ENCODE assay signal across 8 mouse cellular contexts in genomic region chr9:21870879-21871524, GRCm38 (mm10). TPM values are rescaled to one million over a fixed set of nuclear protein-coding genes. Genes with fewer than 3 reads are reported as not detected.
A peak's percentile ranks its signal among the peaks of the same experiment; 100 is the strongest.
DNase-seq lines count a peak whose midpoint lies in the region; ATAC-seq and TF ChIP-seq lines count a peak whose summit lies in the region.
"Had no signal": no experiment of that assay in that cellular context is flagged by ENCODE, and none has a peak within 500 bp of the region (broad histone marks: within the 10 kb centered on the region; RNA-seq: fewer than 3 reads in every experiment).

No protein-coding gene starts in this region.

- H3K79me2 ChIP-seq in CH12.LX (replicated peaks; ENCODE audit: control insufficient read depth, extremely low read depth, insufficient read depth, poor library complexity, severe bottlenecking) = no peaks in the 10 kb centered on the region

- 0 out of 4 replicates have a peak, but pooled peaks cover 0 to 2% of the 10 kb centered on the region in 2 experiments for H3K4me1 ChIP-seq in CH12.LX (ENCODE audit: control insufficient read depth in 1 of 2, insufficient read depth in 2 of 2)
- H3K4me1 ChIP-seq in kidney, embryonic 14.5 days (ENCODE audit: control insufficient read depth, insufficient read depth, low read length) = 0 out of 2 replicates have a peak, but pooled peaks cover 4% of the 10 kb centered on the region
- no peaks in the 10 kb centered on the region for H3K4me1 ChIP-seq in neural tube, embryonic 13.5 days (replicated peaks)
- H3K4me1 ChIP-seq: liver, embryonic 13.5 days had no signal

- no peak overlapping the region for H3K4me3 ChIP-seq in CH12.LX (replicated peaks in 1 of 3; ENCODE audit: low read depth in 2 of 3, low read length in 2 of 3, poor library complexity in 1 of 3)
- H3K4me3 ChIP-seq in kidney, embryonic 14.5 days (ENCODE audit: low read length) = no peak overlapping the region
- 0 out of 2 replicates have a peak overlapping the region, but pooled peaks have one; percentile 13 for H3K4me3 ChIP-seq in neural tube, embryonic 13.5 days
- H3K4me3 ChIP-seq: liver, embryonic 13.5 days had no signal

- peak; percentile 93 to 96 for TF ChIP-seq CTCF in CH12.LX (conservative IDR thresholded peaks at IDR 0.05 in 1 of 2, IDR thresholded peaks at IDR 0.05 in 1 of 2; ENCODE audit: low read depth in 2 of 2, low read length in 2 of 2)

- H3K9ac ChIP-seq in CH12.LX (ENCODE audit: insufficient read depth, low read depth) = no peak overlapping the region
- no peak overlapping the region for H3K9ac ChIP-seq in kidney, embryonic 14.5 days (ENCODE audit: low read depth, low read length)
- H3K9ac ChIP-seq in neural tube, embryonic 13.5 days = no peak overlapping the region
- H3K9ac ChIP-seq: liver, embryonic 13.5 days had no signal

- DNase-seq in CH12.LX (ENCODE audit: extremely low read depth) = peak; percentile 43
- peak; percentile 19 for DNase-seq in MN1 (ENCODE audit: low spot score)
- peak; percentile 38 to 53 for DNase-seq in lung, adult 18-20 months
- DNase-seq: liver, embryonic 13.5 days had no signal

- peak overlapping the region; percentile 74 for H3K4me2 ChIP-seq in CH12.LX (ENCODE audit: insufficient read depth, low read depth, poor library complexity, severe bottlenecking)
- peak overlapping the region; percentile 26 for H3K4me2 ChIP-seq in kidney, embryonic 14.5 days (replicated peaks; ENCODE audit: low read depth, low read length)
- H3K4me2 ChIP-seq in neural tube, embryonic 13.5 days = peak overlapping the region; percentile 46
- H3K4me2 ChIP-seq: liver, embryonic 13.5 days had no signal

- TF ChIP-seq EP300 in CH12.LX (IDR thresholded peaks at IDR 0.05; ENCODE audit: low read length) = no peak

- H3K9me3 ChIP-seq in CH12.LX (replicated peaks; ENCODE audit: low read length) = no peaks in the 10 kb centered on the region
- H3K9me3 ChIP-seq in kidney, embryonic 14.5 days (ENCODE audit: control insufficient read depth, low read length) = no peaks in the 10 kb centered on the region
- no peaks in the 10 kb centered on the region for H3K9me3 ChIP-seq in neural tube, embryonic 13.5 days
- H3K9me3 ChIP-seq: liver, embryonic 13.5 days had no signal

- peak; percentile 89 for TF ChIP-seq RAD21 in CH12.LX (IDR thresholded peaks at IDR 0.05; ENCODE audit: low read depth, low read length)

- in situ Hi-C loops in CH12.LX (cut with MboI; ENCODE audit: low pct_ligation_motif_present, low pct_unique_long_range_greater_than_20kb, low sequenced_read_pairs) = no loop called here

- H3K27ac ChIP-seq in CH12.LX (ENCODE audit: insufficient read depth, low read depth) = no peak overlapping the region
- H3K27ac ChIP-seq in kidney, embryonic 14.5 days (ENCODE audit: low read depth, low read length) = no peak overlapping the region
- no peak overlapping the region for H3K27ac ChIP-seq in neural tube, embryonic 13.5 days (replicated peaks)
- H3K27ac ChIP-seq: liver, embryonic 13.5 days had no signal

- peaks cover 62% of the 10 kb centered on the region for H3K27me3 ChIP-seq in CH12.LX (replicated peaks)
- H3K27me3 ChIP-seq in kidney, embryonic 14.5 days (ENCODE audit: control insufficient read depth, insufficient read depth, low read length) = no peaks in the 10 kb centered on the region
- peaks cover 11% of the 10 kb centered on the region; the same call in 1 of the 2 replicates for H3K27me3 ChIP-seq in neural tube, embryonic 13.5 days

- no peaks in the 10 kb centered on the region for H3K36me3 ChIP-seq in CH12.LX (replicated peaks in 1 of 2; ENCODE audit: control insufficient read depth in 1 of 2, insufficient read depth in 1 of 2, low read length in 1 of 2)
- no peaks in the 10 kb centered on the region for H3K36me3 ChIP-seq in kidney, embryonic 14.5 days (ENCODE audit: control insufficient read depth, insufficient read depth, low read length)
- H3K36me3 ChIP-seq in neural tube, embryonic 13.5 days = no peaks in the 10 kb centered on the region
- H3K36me3 ChIP-seq: liver, embryonic 13.5 days had no signal

- TF ChIP-seq POLR2A in CH12.LX (IDR thresholded peaks at IDR 0.05; ENCODE audit: low read depth, low read length) = no peak

- dilution Hi-C loops in CH12.LX (cut with MboI; ENCODE audit: extremely low pct_ligation_motif_present, extremely low pct_unique_long_range_greater_than_20kb, low sequenced_read_pairs) = no loop called here

- WGBS in kidney, embryonic 14.5 days = 18% methylated on average over 20 of the region's 20 CpGs
- WGBS in neural tube, embryonic 13.5 days = 14% methylated on average over 20 of the region's 20 CpGs

- ATAC-seq in common myeloid progenitor, adult 5-6 weeks (replicated peaks; ENCODE audit: low read depth, poor library complexity, severe bottlenecking) = peak; percentile 90
- ATAC-seq in granulocyte monocyte progenitor cell, adult 5-6 weeks (replicated peaks; ENCODE audit: poor library complexity, severe bottlenecking) = peak; percentile 85
- ATAC-seq in kidney, embryonic 14.5 days (ENCODE audit: low FRiP score, low TSS enrichment) = peak; percentile 47; the same call in 1 of the 2 replicates
- peak; percentile 54 for ATAC-seq in neural tube, embryonic 13.5 days (ENCODE audit: low read depth)

TF ChIP-seq in CH12.LX, 34 proteins besides CTCF, POLR2A, EP300 and RAD21:
- peak; percentile 78 for TF ChIP-seq SMC3 (IDR thresholded peaks at IDR 0.05; ENCODE audit: low read depth, low read length)
- peak; percentile 25; the same call in 1 of the 2 replicates for TF ChIP-seq NELFE (IDR thresholded peaks at IDR 0.05; ENCODE audit: low read depth, low read length)
- TF ChIP-seq MAZ (IDR thresholded peaks at IDR 0.05; ENCODE audit: low read depth, low read length) = peak; percentile 57; the same call in 1 of the 2 replicates
- TF ChIP-seq UBTF (IDR thresholded peaks at IDR 0.05; ENCODE audit: low read depth, low read length) = no peak
TF ChIP-seq in CH12.LX: peak in this region for 3.

RNA-seq across cellular contexts. Expression of gene Dock6, which starts 18.6 kb away (rescaled TPM):
- total RNA-seq in CH12.LX (2012; rRNA removed) (3.3 and 3.4 TPM in 2 replicates), CH12.LX (2014; rRNA removed) (0.26 and 0.79 TPM in 2 replicates)
- polyA plus RNA-seq in CH12.LX (2012; ENCODE audit: insufficient read length, low read depth) = 3.6 TPM in 2 replicates
- 1.8 and 2.7 TPM in 2 replicates for total RNA-seq in common myeloid progenitor, adult 5-6 weeks (2017)
- 4.2 TPM in 2 replicates for total RNA-seq in granulocyte monocyte progenitor cell, adult 5-6 weeks (2014; fragmentation: Nextera tagmentation)
- 0.52 and 5.6 TPM in 2 replicates for total RNA-seq in granulocyte monocyte progenitor cell, adult 5-6 weeks (2017)
- polyA plus RNA-seq in kidney, embryonic 14.5 days (2014; fragmentation: Nextera tagmentation; extraction: Ambion mirVana) = 31.9 and 39.7 TPM in 2 replicates
- polyA plus RNA-seq in neural tube, embryonic 13.5 days (2015; fragmentation: Nextera tagmentation; extraction: Ambion mirVana) = 21.3 and 22.8 TPM in 2 replicates

RNA-seq across cellular contexts. Expression of gene Angptl8, which starts 35.7 kb away (rescaled TPM):
- total RNA-seq in CH12.LX (2012; rRNA removed) (not detected in 2 replicates), CH12.LX (2014; rRNA removed) (not detected in 2 replicates)
- not detected in 2 replicates for polyA plus RNA-seq in CH12.LX (2012; ENCODE audit: insufficient read length, low read depth)
- not detected in 2 replicates for total RNA-seq in common myeloid progenitor, adult 5-6 weeks (2017)
- total RNA-seq in granulocyte monocyte progenitor cell, adult 5-6 weeks (2014; fragmentation: Nextera tagmentation) = 1.5 and 3.0 TPM in 2 replicates
- total RNA-seq in granulocyte monocyte progenitor cell, adult 5-6 weeks (2017) = 1.4 TPM in 1 of 2 replicates, not detected in the other
- 2.6 and 3.4 TPM in 2 replicates for polyA plus RNA-seq in kidney, embryonic 14.5 days (2014; fragmentation: Nextera tagmentation; extraction: Ambion mirVana)
- polyA plus RNA-seq in neural tube, embryonic 13.5 days (2015; fragmentation: Nextera tagmentation; extraction: Ambion mirVana) = 0.46 and 0.72 TPM in 2 replicates

RNA-seq across cellular contexts. Expression of gene Rab3d, which starts 47.0 kb away (rescaled TPM):
- total RNA-seq in CH12.LX (2012; rRNA removed) (2.0 and 3.7 TPM in 2 replicates), CH12.LX (2014; rRNA removed) (0.77 and 0.90 TPM in 2 replicates)
- 0.35 and 0.91 TPM in 2 replicates for polyA plus RNA-seq in CH12.LX (2012; ENCODE audit: insufficient read length, low read depth)
- 12.5 and 17.1 TPM in 2 replicates for total RNA-seq in common myeloid progenitor, adult 5-6 weeks (2017)
- 22.5 and 33.1 TPM in 2 replicates for total RNA-seq in granulocyte monocyte progenitor cell, adult 5-6 weeks (2014; fragmentation: Nextera tagmentation)
- total RNA-seq in granulocyte monocyte progenitor cell, adult 5-6 weeks (2017) = 44.0 and 51.7 TPM in 2 replicates
- polyA plus RNA-seq in kidney, embryonic 14.5 days (2014; fragmentation: Nextera tagmentation; extraction: Ambion mirVana) = 4.6 and 8.3 TPM in 2 replicates
- polyA plus RNA-seq in neural tube, embryonic 13.5 days (2015; fragmentation: Nextera tagmentation; extraction: Ambion mirVana) = 25.9 and 26.2 TPM in 2 replicates

RNA-seq across cellular contexts. Expression of gene Ccdc159, which starts 56.3 kb away (rescaled TPM):
- total RNA-seq in CH12.LX (2012; rRNA removed) = not detected in 2 replicates
- not detected in 2 replicates for total RNA-seq in CH12.LX (2014; rRNA removed)
- not detected in 2 replicates for polyA plus RNA-seq in CH12.LX (2012; ENCODE audit: insufficient read length, low read depth)
- total RNA-seq in common myeloid progenitor, adult 5-6 weeks (2017) = not detected in 2 replicates
- not detected in 2 replicates for total RNA-seq in granulocyte monocyte progenitor cell, adult 5-6 weeks (2014; fragmentation: Nextera tagmentation)
- 0.69 TPM in 1 of 2 replicates, not detected in the other for total RNA-seq in granulocyte monocyte progenitor cell, adult 5-6 weeks (2017)
- polyA plus RNA-seq in kidney, embryonic 14.5 days (2014; fragmentation: Nextera tagmentation; extraction: Ambion mirVana) = 3.4 and 4.0 TPM in 2 replicates
- polyA plus RNA-seq in neural tube, embryonic 13.5 days (2015; fragmentation: Nextera tagmentation; extraction: Ambion mirVana) = 7.6 and 8.3 TPM in 2 replicates

RNA-seq across cellular contexts. Expression of gene Tmem205, which starts 56.4 kb away (rescaled TPM):
- total RNA-seq in CH12.LX (2012; rRNA removed) (2.4 and 2.9 TPM in 2 replicates), CH12.LX (2014; rRNA removed) (2.4 and 2.9 TPM in 2 replicates)
- 0.87 and 1.6 TPM in 2 replicates for polyA plus RNA-seq in CH12.LX (2012; ENCODE audit: insufficient read length, low read depth)
- 12.1 and 14.1 TPM in 2 replicates for total RNA-seq in common myeloid progenitor, adult 5-6 weeks (2017)
- 40.4 and 75.8 TPM in 2 replicates for total RNA-seq in granulocyte monocyte progenitor cell, adult 5-6 weeks (2014; fragmentation: Nextera tagmentation)
- 21.1 and 33.3 TPM in 2 replicates for total RNA-seq in granulocyte monocyte progenitor cell, adult 5-6 weeks (2017)
- 54.0 and 67.5 TPM in 2 replicates for polyA plus RNA-seq in kidney, embryonic 14.5 days (2014; fragmentation: Nextera tagmentation; extraction: Ambion mirVana)
- 41.7 and 47.4 TPM in 2 replicates for polyA plus RNA-seq in neural tube, embryonic 13.5 days (2015; fragmentation: Nextera tagmentation; extraction: Ambion mirVana)
